Mouse (Mus musculus) R1 (cell line): ENCODE data around the gene Cdc16.

ENCODE experiments used
- DNase-seq: peaks from one replicate; pipeline ENCODE4 v3.0.0-alpha.2; 2018; ENCODE audit warnings: low read depth, low spot score

Cdc16 gene

GRCm38 (mm10) chr8:13799566-13799965 lies 42.1 kb downstream of the Cdc16 start:
- DNase-seq = no peak

GRCm38 (mm10) chr8:13828598-13829172 lies 71.2 kb downstream of the Cdc16 start:
- DNase-seq = peak; percentile 10
